25 mouse cellular contexts compared by ENCODE assay signal in genomic region chr11:61401794-61402193, GRCm38 (mm10). TPM values are rescaled to one million over a fixed set of nuclear protein-coding genes. Genes with fewer than 3 reads are reported as not detected.
"Had no signal": no experiment of that assay in that cellular context is flagged by ENCODE, and none has a peak within 500 bp of the region (broad histone marks: within the 10 kb centered on the region; RNA-seq: fewer than 3 reads in every experiment).

No protein-coding gene starts in this region.

- H3K4me1 ChIP-seq: liver, embryonic 13.5 days had no signal

- H3K27ac ChIP-seq: left cerebral cortex, adult 2 months; liver, embryonic 13.5 days; stomach, postnatal 0 days had no signal

- H3K9me3 ChIP-seq: liver, embryonic 13.5 days had no signal

- H3K9ac ChIP-seq: liver, embryonic 13.5 days had no signal

- H3K36me3 ChIP-seq: liver, embryonic 13.5 days had no signal

- H3K4me3 ChIP-seq: left cerebral cortex, adult 2 months; liver, embryonic 13.5 days had no signal

- DNase-seq: kidney, postnatal 10 days; kidney, postnatal 36 days; layer of hippocampus, postnatal 36 days; liver, embryonic 13.5 days; lung, adult 2 months; lung, postnatal 14 days; lung, postnatal 4 days; midbrain, embryonic 14.5 days; right cerebral cortex, adult 18-20 months; right cerebral cortex, postnatal 14 days; right cerebral cortex, postnatal 4 days; thymus, adult 2 months; thymus, postnatal 14 days; thymus, postnatal 4 days had no signal

- H3K4me2 ChIP-seq: liver, embryonic 13.5 days; midbrain, embryonic 11.5 days had no signal

RNA-seq across cellular contexts. Expression of gene Slc47a1, which starts 23.6 kb away (rescaled TPM):
- total RNA-seq: megakaryocyte progenitor cell, adult 5-6 weeks; megakaryocyte-erythroid progenitor cell, adult 5-6 weeks had no signal
- polyA plus RNA-seq: midbrain, embryonic 14.5 days; neural tube, embryonic 14.5 days had no signal

RNA-seq across cellular contexts. Expression of gene Rnf112, which starts 52.1 kb away (rescaled TPM):
- total RNA-seq: liver, adult 2 months; megakaryocyte progenitor cell, adult 5-6 weeks; megakaryocyte-erythroid progenitor cell, adult 5-6 weeks had no signal
- polyA plus RNA-seq: liver, adult 2 months had no signal

RNA-seq across cellular contexts. Expression of gene Slc47a2, which starts 59.1 kb away (rescaled TPM):
- total RNA-seq: left cerebral cortex, postnatal 36 days; liver, adult 2 months; megakaryocyte progenitor cell, adult 5-6 weeks; megakaryocyte-erythroid progenitor cell, adult 5-6 weeks had no signal
- polyA plus RNA-seq: limb, embryonic 11.5 days; liver, adult 2 months; midbrain, embryonic 11.5 days; midbrain, embryonic 14.5 days; neural tube, embryonic 11.5 days; neural tube, embryonic 14.5 days; stomach, embryonic 14.5 days had no signal
